Mouse (Mus musculus) gastrocnemius, adult 2 months (tissue): ENCODE data around the gene Gpr176. TPM values are rescaled to one million over a fixed set of nuclear protein-coding genes. Genes with fewer than 3 reads are reported as not detected.
A peak's percentile ranks its signal among the peaks of the same experiment; 100 is the strongest.
"Not testable (repeated sequence)": the region's sequence is repeated elsewhere in the genome, so short reads cannot be mapped to it uniquely, and the experiment has no call there.

Experiments used
- DNase-seq: peaks from one replicate; pipeline ENCODE4 v3.0.0; 2022
- H3K27ac ChIP-seq: fragments of 200-600 bp; 2 replicates; pipeline ENCODE4 v1.8.1; 2022; ENCODE audit warnings: mild to moderate bottlenecking
- H3K4me3 ChIP-seq: fragments of 200-600 bp; 2 replicates; pipeline ENCODE4 v1.8.1; 2022; ENCODE audit warnings: mild to moderate bottlenecking, moderate library complexity
- CTCF ChIP-seq: fragments of 200-600 bp; IDR thresholded peaks from 2 replicates; pipeline ENCODE4 v1.8.1; 2022; ENCODE audit warnings: antibody characterized with exemption, mild to moderate bottlenecking, moderate library complexity
- intact Hi-C: fragments of 180-260 bp; cut with DNase I; formaldehyde crosslinking; loops from one replicate; pipeline ENCODE4 v1.15.1; 2025
- total RNA-seq, 2 experiments: library from RNA; stranded (reverse); gene quantifications; 2 replicates each; pipeline ENCODE4 v1.2.3; 2021

The Gpr176 gene
- total RNA-seq, 2 experiments from 2014 or later = 0.14 TPM; not detected in 1

DNA sequence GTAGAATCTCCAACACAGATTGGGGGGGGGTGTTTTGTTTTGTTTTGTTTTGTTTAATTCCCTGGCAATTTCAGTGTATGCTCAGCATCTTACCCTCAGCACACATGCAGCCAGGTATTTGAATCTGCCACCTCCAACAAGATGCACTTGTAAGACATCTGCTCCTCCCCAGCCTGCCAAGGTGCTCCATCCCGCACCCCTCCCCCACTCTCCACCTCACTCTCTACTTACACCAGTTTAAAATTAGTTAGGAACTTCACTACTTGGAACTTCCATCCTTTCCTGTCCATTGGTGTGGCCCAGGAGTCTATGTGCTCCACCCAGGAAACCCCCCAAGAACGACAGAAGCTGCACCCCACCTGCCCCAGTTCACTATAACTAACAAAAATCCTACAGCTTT lies 66.3 kb downstream of the Gpr176 start:
- Histone ChIP-seq H3K4me3 (no peak overlapping the region), H3K27ac (no peak overlapping the region)
- DNase-seq = no peak
- intact Hi-C loops = no loop called here
- no peak for TF ChIP-seq CTCF

DNA sequence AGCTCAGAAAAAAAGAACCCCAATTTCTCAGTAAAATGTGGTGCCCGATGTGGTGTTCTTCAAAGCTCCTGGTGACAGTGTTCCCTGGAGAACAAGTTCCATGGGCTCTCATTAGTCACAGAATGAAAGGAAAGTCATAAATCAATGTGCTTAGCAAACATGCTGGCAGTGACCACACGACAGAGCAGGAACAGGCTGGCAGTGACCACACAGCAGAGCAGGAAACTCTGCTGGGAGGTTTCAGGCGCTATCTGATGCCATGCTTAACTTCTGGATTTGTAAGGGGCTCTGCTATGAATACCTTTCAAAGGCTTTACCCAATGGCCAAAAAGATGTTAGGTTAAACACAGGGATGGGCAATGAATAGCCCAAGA lies 66.7 kb downstream of the Gpr176 start:
- Histone ChIP-seq H3K4me3 (no peak overlapping the region), H3K27ac (no peak overlapping the region)
- no peak for DNase-seq
- intact Hi-C loops = no loop called here
- no peak for TF ChIP-seq CTCF

DNA sequence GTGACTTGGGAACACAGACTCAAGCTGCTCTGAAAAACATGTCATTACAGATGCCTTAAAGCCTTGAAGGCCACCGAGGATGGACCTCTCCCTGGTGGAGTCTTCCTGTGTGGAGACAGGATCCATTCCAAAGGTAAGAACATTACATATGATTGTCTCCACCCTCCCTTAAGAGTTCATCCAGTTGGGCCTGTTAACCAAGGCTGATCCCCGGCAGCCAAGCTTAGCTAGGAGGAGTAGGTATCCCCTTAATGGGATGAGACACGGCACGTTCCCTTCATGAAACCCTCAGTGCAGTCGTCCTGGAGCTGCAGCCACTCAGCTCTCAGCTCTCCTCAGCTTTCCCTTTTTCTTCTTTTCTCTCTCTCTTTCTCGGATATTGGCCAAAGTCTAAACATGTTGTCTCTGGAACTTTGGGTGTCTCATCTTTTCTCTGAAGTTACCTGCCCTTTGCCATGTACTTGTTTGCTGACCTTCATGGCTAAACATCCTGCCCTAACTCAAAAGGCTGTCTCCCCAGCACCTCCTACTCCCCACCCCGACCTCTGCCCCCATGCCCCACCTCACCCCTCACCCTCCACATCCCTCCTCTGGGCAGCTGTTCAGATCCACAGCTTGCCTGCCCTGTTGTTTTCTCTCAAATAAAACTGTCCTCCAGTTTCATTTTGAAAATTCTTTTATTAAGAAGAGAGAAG lies 67.2 kb downstream of the Gpr176 start:
- DNase-seq = no peak
- no peak for TF ChIP-seq CTCF
- intact Hi-C loops = no loop called here
- Histone ChIP-seq H3K4me3 (no peak overlapping the region), H3K27ac (no peak overlapping the region)

DNA sequence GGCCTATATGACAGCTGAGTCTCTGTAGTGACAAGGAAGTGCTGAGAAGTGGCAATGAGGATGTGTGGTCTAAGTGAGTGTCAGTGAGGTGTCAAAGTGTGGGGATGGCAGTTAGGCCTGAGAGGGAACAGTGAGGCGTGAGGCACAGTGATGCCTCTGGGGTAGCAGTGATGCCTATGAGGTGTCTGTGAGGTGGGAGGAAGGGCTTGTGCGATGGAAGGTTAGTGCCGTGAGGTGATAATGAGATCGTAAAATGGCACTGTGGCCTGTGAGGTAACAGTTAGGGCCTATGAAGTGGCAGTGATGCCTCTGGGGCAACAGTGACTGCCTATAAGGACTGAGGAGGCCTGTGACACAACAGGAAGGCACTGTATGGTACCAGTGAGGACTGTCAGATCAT lies 69.8 kb downstream of the Gpr176 start:
- H3K4me3 ChIP-seq = no peak overlapping the region
- TF ChIP-seq CTCF = no peak
- no peak for DNase-seq
- H3K27ac ChIP-seq = no peak overlapping the region
- intact Hi-C loops = no loop called here

DNA sequence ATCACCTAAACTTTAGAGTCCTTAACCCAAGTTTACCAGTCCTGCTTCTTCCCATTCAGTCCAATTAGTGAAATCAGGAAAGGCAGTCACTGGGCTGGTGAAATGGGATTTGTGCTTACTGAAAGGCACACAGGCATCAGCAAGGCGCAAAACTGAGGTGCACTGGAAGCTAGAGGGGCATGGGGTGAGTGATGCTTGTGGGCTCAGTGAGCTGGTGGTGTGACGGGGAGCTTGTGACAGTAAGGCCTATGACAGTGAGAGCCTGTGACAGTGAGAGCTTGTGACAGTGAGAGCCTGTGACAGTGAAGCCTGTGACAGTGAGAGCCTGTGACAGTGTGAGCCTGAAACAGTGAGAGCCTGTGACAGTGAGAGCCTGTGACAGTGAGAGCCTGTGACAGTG lies 71.6 kb downstream of the Gpr176 start:
- DNase-seq = no peak
- intact Hi-C loops = no loop called here
- no peak overlapping the region for H3K4me3 ChIP-seq
- TF ChIP-seq CTCF = no peak
- H3K27ac ChIP-seq = no peak overlapping the region

DNA sequence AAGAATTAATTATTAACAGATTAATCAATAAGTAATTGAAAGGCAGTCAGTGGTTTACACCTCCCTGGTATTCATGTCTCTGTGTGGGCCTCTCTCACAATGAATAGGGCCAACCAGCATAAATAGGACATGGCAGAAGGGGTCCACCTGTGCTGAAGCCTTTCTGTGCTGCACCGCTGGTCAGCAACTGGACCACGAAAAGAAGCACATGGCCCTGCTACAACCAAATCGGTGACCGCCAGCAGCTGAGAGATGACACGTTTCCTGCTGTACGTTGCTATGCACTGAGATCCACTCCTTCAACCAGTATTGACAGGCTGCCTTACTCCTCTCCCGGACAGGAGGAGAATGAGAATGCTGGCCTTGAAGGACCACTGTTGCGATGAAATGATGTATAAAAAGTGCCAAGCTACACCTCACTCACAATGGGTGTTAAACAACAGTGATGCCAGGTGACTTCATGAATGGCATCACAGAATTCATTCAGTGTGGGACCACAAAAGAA lies 72.1 kb downstream of the Gpr176 start:
- intact Hi-C loops = no loop called here
- no peak overlapping the region for H3K27ac ChIP-seq
- TF ChIP-seq CTCF = no peak
- H3K4me3 ChIP-seq = no peak overlapping the region
- DNase-seq = no peak

DNA sequence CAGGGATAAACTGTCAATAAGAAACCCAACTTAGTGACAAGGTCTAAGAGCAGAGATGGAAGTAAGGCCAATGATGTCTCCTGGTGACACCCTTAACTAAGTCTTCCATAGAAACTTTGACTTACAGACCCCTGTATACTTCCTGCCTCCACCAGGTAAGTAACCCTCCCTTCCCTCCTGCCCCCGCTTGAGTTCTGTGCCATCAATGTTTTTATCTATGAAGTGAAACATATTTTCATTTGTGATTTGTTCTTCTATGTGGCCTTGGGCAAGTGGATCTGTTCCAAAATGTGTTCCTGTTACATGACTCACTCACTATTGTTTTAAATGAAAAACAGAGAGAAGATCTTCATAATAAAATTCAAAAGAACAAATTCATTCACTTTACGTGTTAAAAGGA lies 73.2 kb downstream of the Gpr176 start:
- no peak for TF ChIP-seq CTCF
- intact Hi-C loops = no loop called here

DNA sequence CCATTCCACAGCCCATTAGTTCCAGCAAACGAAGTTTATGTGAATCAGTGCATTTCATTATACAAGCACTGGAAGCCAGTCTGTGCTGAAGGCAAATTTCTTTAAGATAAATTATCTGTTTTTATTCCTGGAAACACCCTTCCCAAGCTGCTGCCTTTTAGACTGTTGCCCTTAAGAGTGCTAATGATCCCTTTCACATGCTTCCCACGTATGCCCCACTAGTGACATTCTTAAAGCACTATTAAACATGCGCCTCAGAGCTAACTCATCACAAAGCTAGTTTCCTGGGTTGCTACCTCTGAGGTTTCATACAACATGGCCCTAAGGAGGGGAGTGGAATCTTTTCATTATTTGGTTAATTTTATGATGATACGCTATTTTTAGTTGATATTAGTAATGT lies 74.6 kb downstream of the Gpr176 start:
- no peak overlapping the region; the same call in 1 of the 2 replicates for H3K27ac ChIP-seq
- TF ChIP-seq CTCF = no peak
- intact Hi-C loops = no loop called here
- no peak for DNase-seq
- H3K4me3 ChIP-seq = no peak overlapping the region

More for the DNA sequence above, 73.2 kb downstream of the Gpr176 start:
- no peak overlapping the region for H3K27ac ChIP-seq
- no peak for DNase-seq
- H3K4me3 ChIP-seq = no peak overlapping the region

DNA sequence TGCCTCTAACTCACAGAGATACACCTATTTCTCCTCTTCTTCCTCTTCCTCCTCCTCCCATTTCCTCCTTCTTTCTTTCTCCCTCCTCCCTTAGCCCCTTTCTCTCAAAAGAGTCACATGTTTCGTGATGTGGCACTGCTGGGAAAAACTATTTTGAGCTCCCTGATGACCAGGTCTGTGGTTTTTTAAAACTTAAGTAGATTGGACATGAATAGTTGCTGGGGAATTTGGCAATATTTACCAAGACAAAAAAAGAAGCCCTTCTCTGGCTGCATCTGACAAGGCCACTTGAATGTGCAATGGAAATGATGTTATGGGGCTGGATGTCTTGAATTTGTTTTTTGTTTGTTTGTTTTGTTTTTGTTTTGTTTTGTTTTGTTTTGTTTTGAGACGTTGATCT lies 75.3 kb downstream of the Gpr176 start:
- intact Hi-C loops = no loop called here
- Histone ChIP-seq H3K27ac (peak overlapping the region; percentile 24; the same call in 1 of the 2 replicates), H3K4me3 (no peak overlapping the region)
- no peak for DNase-seq
- no peak for TF ChIP-seq CTCF

DNA sequence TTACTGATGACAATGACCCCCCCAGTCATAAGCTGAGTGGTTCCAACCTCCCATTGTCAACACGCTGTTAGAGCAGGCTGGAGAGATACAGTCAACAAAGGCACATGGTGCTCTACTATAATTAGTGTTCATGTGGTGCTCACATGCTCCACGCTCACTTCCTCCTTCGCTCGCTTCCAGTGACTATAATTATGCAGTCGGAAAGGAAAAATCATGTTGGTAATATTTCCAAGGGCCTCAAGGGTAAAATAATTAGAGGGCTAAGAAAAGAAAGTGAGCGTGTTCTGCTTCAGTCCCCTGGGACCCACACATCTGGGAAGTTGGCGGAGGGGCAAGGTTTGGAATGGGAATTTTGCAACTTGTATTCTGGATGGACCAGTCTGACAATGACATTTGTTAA lies 77.7 kb downstream of the Gpr176 start:
- intact Hi-C loops = no loop called here
- no peak for TF ChIP-seq CTCF
- peak overlapping the region; percentile 7; the same call in 1 of the 2 replicates for H3K27ac ChIP-seq
- DNase-seq = peak; percentile 52
- H3K4me3 ChIP-seq = no peak overlapping the region

DNA sequence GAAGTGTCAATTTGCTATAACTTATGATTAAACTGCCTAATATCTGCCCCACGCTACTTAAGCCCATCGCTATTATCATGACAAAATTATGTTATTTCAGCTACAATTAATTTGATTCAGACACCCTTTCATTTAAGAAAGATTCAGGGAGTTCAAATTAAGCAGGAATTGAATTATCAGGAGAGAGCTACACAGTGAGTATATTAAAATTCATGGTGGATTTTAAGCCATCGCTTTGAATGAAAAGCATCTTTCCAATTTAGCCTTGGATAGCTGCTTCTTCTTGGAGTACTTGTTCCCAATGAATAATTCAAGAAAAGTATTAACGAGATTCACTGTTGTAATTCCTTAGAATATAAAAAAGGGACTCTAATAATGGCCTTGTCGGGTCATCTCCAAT lies 79.6 kb downstream of the Gpr176 start:
- intact Hi-C loops = no loop called here
- H3K27ac ChIP-seq = no peak overlapping the region
- no peak overlapping the region for H3K4me3 ChIP-seq
- TF ChIP-seq CTCF = no peak
- DNase-seq = no peak

DNA sequence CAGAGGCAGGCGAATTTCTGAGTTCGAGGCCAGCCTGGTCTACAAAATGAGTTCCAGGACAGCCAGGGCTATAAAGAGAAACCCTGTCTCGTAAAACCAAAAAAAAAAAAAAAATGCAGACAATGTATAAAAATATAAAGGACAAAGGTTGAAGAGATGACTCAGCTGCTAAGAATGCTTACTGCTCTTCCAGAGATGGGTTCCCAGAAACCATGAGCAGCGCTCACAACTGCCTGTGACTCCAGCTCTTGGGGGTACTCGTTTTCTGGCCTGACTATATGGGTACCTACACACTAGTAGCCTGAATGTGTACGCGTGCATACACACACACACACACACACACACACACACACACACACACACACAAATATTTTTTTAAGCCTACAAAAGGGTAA lies 84.2 kb downstream of the Gpr176 start:
- H3K4me3 ChIP-seq, DNase-seq, intact Hi-C loops, H3K27ac ChIP-seq: not testable (repeated sequence)

DNA sequence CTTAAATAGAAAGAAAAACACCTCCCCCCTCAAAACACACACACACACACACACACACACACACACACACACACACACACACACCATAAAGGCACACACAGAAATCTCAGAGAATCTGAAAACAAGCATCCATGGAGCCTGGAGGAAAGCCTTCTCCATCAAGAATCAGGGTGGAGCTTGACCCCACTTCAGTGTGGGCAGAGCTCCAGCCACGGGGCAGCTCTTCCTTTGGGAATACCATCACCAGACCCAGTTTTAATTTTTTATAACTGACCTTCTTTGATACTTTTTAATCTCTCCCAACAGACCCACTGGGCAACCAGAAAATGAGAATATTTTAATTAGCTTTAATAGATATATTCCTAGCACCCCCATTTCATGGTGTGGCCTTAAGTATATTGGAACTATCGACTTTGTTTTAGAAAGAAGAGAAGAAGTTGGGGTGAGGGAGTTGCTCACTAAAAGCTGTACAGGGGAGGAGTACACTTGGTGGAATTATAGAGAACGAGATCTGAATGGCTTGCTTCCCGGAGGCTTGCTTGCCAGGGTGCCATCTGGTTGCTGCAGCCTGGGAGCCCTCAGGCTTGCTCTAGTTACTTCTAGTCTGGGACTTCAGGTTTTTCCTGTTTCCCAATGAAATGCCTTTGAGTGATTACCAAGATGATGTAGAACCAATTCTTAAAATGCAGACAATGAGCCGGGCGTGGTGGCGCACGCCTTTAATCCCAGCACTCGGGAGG lies 84.7 kb downstream of the Gpr176 start:
- Histone ChIP-seq H3K4me3 (no peak overlapping the region), H3K27ac (no peak overlapping the region)
- intact Hi-C loops = no loop called here
- TF ChIP-seq CTCF = no peak
- no peak for DNase-seq

DNA sequence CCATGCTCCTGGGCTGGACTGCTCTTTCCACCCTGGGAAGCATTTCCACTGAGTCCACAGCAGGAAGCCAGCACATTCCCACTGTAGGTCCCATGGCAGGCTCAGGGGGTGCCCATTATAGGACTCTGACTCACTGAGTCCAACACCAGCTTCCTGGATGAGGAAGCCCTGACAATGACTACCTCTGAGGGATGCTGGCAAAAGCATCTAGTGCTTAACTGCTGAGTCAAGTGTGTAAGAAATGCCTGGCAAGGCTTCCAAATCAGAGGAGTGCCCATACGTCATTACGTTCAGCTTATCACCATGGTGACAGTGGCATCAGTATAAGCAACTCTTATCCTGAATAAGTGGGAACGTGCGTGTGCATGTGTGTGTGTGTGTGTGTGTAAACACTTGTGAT lies 85.5 kb downstream of the Gpr176 start:
- no peak overlapping the region for H3K4me3 ChIP-seq
- no peak for DNase-seq
- intact Hi-C loops = no loop called here
- H3K27ac ChIP-seq = no peak overlapping the region
- TF ChIP-seq CTCF = no peak
